Mouse (Mus musculus) mesoderm, embryonic 11.5 days (tissue): ENCODE results near the gene Rps6ka2.
"Not testable (repeated sequence)": the region's sequence is repeated elsewhere in the genome, so short reads cannot be mapped to it uniquely, and the experiment has no call there.

Source experiments
- DNase-seq: peaks from one replicate; pipeline ENCODE4 v3.0.0-alpha.2; 2012; ENCODE audit warnings: low read depth, low spot score

The Rps6ka2 gene

DNA sequence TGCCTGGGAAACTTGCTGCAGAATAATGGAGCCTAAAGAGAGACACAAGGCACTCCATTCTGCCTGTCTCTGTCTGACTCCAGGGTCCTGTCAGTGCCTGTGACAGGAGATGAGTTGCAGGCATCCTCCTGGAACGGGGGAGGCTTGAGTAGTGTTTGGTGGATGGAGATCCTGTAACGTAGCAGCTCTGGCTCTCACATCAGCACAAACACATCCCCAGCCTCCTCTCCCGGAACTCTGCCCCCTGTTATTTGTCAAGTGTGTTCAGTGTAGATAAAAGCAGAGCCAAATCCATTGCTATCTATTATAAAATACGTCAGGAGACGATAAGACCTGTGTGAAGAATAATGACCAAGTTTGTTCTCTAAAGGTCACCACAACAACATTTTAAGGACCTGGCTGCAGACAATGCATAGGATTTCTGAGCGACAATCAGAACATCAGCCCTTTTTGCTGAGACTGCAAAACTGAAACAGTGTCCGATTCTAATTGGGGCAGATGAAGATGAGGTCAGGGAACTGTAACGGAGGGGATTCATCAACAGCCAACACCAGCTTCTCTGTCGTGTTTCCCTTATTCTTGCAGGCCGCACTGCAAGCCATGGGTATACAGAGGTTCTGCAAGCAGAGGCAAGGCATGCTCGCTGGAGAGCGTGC, 99.4 kb downstream of the Rps6ka2 start:
- DNase-seq, result no peak

DNA sequence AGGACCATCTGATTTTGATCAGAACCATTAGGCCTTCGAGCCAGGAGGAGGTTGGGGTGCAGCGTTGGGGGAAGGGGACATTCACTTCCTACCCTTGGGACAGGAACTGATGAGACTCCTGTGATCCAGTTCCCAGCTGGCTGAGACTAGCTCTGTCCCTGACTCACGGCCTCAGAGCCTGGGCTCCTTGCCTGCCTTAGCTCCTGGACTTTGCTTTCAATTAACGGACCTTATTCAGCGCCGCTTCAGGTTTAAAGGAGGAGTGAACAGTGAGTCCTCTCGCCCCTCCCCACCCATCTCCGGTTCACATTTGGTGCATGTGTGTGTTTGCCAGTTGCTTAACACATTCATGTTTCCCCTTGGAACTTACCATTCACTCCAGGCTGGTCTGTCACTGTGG, 100.6 kb downstream of the Rps6ka2 start:
- no peak for DNase-seq

DNA sequence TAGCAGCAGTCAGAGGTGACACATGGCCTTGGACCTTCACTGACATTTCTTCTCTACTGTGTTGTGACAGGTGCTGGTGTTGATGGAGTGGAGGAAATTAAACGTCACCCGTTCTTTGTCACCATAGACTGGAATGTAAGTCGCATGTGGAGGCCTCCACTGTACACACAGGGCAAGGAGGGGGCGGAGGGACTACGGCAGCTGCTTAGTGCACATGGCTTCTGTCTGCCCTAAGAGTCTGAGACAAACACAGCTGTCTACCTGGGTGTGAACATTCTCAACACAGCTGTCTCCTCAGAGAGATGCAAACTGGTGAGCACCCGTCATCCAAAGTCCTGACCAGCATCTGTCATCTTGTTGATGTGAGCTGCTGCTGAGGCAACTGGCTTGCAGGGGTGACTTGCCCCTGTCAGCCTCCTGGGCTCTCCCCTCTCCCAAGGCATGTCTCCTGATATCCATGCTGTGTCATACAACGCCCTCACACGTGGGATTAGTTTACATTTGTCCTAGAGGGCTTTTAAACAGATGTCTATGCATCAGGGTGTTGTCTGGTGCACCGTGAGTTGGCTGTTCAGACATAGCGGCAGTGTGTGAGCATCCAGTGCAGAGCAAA, 101.7 kb downstream of the Rps6ka2 start:
- peak; percentile 66 for DNase-seq

DNA sequence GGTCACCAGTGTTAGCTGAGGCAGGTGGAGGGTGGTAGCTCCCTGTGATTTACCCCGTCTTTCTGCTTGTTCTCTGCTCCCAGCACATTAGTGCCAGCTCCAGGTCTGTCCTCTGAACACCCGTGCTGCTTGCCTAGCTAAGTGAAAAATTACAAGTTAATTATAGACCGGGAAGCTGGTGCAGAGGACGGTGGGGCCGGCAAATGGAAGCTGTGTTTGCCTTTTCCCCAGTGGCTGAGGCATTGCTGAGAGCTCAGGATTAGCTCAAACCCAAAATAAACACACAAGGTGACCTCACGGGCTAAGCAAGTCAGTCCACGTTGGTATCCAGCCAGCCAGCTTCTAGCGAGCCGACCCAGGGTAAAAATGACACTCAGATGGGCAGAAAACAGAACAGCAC, 103.1 kb downstream of the Rps6ka2 start:
- no peak for DNase-seq

DNA sequence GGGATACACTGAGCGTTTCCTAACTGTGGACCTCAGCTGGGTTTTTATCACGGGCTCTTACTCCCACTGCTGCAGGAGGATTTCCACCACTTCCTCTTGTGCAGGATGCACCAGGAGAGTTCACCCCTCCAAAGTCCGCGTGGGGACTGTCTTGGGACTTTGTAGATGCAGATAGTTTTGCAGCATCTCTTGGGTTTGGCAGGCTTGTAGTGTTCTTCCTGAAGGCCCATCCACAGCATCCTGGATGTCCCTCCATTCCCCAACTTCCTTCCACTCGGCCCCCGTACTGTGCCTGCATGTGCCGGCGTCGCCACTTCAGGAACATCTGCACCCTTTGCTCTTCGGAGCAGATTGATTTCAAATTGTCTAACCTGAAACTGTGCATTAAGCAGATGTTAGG, 103.9 kb downstream of the Rps6ka2 start:
- DNase-seq, result no peak

DNA sequence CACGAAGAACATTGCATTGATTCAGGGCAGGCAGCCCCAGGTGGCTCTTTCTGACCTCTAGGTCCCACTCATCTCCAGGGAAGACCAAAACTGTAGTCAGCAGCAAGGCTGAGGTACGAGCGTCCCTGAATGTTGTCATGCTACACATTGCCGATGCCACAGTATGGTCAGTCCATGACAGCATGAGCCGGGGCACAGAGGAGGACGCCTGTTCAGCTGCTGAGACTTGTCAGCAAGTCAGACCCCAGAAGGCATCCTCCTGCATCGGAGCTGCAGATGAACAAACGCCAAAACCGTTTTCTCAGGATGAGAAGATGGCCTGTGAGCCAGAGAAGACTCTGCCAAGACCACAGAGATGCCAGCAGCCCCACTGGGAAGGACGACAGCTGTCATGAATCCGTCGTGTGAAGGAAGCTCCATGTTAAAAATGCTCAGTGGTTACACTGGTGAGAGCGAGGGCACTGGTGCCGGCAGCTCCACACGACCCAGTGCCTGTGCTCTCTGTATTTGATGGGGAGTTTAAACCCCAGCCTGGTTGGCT, 108.9 kb downstream of the Rps6ka2 start:
- no peak for DNase-seq

DNA sequence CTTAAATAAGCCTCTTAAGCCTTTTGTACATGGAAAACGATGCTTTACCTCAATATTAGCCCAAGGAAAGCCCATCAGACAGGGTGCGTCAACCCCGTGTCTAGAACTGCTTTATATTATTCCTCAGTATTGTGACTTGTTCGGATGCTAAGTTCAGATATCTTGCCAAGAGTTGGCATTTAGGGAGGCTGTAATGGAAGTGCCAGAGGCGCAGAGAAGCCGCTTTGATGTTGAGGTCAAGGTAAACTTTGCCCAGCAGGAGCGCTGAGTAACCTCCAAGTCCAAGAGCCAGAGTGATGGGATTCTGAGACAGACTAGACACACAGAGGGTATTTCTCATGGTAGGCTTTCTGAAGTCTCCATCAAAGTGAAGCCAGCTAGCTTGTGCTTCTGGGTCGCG, 109.3 kb downstream of the Rps6ka2 start:
- no peak for DNase-seq

DNA sequence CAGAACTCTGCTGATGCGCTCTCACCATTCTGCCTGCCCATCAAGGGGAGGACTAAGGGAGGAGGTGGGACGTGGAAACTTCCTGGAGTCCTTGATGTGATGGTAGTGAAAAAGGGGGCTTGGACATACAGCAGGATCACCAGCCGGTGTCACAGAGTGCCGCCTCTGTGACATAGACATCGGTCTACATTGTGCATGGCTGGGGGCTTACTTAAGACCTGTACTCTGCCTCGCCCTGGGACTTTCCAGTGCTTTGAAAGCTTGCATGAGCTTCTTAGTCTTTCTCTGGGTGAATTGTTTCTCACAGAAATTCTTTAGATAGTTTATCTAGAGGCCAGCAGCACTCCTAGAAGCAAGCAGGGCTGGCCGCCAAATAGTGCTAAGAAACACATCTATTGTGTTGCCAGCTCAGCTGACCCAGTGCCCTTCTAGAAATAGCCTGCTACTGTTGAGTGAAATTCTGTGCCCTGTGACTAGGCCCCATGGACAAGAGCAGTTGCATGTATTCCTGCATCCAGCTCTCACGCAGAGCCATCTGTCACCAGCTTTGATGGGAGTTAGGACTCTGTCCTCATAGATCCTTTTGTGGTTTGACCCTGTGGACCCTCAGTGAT, 114.5 kb downstream of the Rps6ka2 start:
- DNase-seq, result no peak

DNA sequence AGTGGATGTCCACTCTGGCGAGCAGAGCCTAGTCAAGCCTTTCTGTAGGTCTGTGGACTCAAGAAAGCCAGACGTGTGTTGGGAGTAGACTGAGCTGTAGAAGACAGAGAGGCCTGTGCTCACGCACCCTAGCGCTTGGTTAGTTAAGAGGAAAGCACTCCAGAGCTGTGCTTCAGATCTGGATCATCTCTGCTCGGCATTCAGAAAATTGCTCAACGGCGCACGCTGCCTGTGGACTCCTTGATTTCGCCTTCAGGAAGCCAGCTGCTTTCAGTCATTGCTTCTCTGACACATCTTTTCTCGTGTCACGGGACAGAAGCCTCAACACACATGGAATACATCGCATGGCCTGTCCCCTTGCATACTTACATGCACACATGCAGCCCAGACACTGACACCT, 115.4 kb downstream of the Rps6ka2 start:
- DNase-seq, result no peak

DNA sequence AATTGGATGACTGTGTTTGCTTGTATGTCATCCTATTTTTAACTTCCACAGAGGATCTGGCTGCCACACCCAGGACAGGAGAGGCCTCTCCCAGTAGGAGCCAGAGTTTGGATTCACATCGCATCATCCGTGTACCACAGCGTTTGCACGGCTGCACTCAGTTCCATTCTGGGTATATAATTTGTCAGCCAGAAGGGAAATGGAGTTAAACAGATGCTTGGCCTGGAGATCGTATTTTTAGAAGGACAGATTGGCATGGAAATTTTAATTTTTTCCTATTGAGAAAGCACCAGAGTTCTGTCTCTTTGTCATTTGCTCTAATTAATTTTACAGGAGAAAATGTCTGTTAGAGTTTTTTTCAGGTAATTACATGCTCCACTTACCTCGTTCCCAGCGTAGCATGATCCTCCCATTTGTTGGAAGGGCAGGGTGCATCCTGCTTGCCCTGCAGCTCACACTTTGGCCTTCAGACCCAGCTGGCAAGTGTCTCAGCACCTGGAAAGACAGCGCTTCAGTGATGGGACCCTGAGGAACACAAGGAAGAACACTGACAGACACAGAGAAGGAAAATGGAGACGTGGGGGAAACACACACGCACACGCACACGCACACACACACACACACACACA, 116.6 kb downstream of the Rps6ka2 start:
- DNase-seq, result no peak

DNA sequence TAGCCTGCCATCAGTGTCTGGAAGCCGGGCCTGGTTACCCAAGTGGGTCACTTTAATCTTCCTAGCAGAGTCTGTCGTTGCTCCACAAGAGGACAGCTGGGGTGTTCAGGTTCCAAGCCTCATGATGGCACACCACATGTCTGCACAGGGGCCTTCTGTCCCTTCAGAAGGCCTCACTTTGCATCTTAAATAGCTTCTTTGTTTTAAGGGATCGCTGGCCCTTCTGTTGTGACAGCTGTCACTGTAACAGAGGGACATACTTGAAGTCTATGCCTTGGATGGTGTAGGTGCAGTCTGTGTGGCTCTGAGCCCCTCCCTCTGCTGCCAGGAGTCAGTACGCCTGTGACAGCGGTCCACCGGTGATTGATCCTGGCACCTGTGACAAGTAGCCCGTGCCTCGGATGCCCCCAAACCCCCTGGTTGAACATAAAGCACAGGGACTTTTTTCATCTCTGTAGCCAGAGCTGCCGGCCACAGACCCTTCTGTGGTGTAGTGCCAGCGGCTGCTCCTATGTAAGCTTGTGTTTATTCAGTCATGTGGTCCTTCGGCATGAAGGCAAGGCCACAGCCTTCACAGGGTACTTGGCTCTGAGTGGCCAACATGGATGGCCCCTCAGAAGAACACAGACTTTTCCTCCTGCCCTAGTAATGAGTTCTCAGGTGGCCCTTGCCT, 122.2 kb downstream of the Rps6ka2 start:
- DNase-seq, result no peak

DNA sequence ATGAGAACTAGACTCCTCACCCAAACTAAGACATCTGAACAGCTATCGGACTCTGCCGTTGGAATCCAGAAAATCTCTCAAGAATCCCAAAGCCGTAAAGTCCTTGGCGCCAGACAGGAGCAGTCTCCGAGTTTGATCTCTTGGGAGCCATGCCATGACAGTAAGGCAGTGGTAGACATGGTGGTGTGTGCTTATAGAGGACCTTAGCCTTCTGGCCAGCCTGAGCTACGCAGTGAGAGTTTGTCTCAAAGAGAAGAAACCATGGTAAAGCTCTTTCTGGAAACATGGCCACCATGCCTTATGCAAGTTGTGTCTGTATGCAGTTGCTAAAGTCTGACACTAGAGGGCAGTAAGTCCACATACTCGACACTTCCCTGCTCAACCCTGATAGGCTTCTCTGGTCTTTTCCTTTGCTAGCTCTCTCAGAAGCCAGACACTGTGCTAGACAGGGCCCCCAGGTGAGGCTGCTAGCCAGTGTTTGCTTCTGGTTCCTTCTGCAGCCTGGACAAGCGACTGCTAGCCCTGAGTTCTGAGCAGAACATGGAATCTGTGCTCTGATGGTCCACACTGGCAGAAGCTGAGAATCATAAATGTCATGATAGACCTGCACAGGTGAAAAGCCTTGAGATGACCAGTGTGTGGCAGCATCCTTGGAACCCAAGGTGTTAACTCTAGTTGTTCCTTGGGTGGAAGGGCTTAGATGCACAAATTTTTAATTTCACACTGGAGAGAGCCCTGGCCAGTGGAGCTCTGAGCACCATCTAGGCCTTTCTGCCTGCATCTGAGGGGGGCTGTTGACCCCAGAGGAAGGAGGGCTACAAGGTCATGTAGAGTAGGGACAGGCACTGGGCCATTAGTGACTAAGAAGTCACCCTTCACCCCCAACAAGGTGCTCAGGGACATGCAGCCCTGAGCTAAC, 136.6 kb downstream of the Rps6ka2 start:
- DNase-seq, result not testable (repeated sequence)

DNA sequence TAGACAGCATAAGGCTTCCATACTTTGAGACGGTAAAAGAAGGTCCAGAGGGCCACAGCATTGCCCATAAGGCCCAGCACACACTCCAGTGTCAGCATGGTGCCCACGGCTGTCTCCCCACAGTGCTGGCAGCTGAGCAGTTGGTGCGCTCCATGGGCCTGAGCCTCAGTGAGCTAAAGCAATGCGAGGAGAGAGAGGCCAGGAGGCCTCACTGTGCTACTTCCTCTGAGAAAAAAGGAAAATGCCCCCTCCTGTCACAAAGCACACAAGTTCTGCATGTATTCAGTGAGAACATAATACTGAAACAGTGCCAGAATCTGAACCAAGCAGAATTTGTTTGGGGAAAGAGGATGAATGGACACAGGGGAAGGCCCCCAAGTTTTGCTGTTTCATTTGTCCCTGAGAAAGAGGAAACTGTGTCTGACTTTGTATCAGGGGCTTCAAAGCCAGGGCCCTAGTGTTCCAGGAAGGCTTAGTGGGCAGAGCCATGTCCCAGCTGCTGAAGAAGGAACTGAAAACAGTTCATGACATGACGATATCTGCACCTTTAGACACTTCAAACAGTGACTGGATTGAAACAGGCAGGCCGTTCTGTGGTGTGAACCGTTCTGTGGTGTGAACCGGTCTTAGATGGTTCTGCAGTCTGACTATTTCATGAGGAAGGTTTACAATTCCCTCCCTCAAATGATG, 145.9 kb downstream of the Rps6ka2 start:
- not testable (repeated sequence) for DNase-seq

DNA sequence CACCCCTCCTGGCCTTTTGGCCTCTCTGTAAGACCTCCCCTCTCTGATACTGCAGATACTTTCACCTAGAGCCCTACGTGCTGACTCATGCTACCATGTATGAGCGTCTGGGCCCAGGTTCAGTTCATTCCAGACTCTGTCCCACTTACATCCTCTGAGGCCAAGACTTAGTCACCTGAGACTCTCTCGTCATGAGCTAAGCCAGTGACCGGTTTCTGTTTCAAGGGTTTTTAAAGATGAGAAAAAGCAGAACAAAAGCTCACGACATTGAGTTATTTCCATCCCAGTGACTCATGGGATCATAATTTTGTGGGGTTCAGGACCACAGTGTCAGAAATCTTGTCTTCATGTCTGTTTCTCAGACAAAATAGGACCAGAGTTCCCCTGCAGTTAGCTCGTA, 149.9 kb downstream of the Rps6ka2 start:
- DNase-seq, result not testable (repeated sequence)

DNA sequence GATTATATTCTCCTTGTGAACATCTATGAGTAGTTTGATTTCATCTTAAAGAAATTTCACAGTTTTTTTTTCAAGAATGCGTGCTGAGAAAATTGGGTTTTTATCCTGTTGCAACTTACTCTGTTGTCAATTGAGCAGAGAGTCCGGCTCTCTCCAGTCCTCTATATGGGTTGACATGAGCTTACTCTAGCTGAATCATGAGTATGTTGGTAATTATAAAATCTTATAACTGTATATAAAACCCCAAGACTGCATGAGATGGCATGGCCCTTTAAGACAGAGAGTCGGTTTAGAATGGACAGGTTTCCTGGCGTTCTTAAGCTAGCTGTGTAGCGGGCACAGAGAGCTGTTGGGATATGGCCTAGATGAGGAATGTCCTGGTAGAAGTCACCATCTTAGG, 154.4 kb downstream of the Rps6ka2 start, which contains the start of gene Tcp10a:
Gene Tcp10a, plus strand, starts transcription at position 301 of the 400 bp plus-strand sequence.
- not testable (repeated sequence) for DNase-seq

DNA sequence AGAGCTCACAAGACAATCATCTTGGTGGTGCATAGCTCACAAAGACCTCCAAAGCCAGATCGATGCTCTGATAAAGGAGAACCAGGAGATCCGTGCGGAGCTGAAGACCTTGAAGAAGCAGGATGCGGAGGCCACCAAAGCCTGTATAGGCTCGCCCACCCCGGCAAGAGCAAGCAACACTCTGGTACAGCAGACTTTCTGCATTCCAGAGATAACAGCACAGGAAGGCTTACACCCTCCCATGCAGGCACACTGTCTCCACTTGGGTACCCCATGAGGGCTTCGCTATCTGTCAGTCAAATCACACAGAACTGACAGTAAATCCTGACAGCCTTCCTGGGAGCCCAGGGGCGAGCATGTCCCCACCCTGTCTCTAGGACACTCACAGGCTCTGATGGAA, 156.5 kb downstream of the Rps6ka2 start:
- not testable (repeated sequence) for DNase-seq

DNA sequence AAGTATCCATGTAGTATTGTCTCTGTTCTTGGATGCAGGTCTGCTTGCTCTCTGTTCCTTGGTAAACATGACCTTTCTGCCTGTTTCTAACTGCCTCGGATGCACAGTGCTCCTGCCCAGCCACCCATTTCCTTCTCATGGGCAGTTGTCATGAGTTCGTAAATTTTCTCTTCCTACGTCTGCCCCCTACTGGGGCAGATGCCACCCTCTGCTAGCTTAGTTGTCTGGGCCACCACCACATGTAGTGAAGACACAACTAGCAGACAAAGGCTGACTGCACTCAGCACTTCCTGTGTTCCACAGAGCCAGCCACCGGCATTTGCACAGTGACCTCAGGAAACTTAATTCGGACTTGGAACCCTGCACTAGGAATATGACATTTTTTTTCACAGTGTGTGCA, 162.8 kb downstream of the Rps6ka2 start:
- DNase-seq, result not testable (repeated sequence)

DNA sequence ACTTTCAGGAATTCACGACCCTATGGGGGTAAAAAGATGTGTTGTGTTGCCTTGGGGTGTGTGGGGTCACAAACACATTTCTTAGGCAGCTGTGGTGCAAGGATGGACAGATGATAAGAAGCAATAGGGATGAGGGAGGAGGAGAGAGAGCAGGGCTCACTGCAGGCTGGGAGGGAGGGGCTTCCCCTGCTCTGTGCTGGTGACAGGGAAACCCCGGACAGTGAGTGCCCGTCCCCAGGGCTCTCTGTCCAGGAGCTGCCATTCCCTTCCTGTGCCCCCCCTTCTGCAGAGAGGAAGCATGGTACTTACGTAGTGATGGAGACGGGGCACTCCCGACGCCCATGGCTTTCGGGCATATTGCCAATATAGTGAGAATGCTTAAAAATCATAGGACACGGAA, 167.5 kb downstream of the Rps6ka2 start:
- not testable (repeated sequence) for DNase-seq

DNA sequence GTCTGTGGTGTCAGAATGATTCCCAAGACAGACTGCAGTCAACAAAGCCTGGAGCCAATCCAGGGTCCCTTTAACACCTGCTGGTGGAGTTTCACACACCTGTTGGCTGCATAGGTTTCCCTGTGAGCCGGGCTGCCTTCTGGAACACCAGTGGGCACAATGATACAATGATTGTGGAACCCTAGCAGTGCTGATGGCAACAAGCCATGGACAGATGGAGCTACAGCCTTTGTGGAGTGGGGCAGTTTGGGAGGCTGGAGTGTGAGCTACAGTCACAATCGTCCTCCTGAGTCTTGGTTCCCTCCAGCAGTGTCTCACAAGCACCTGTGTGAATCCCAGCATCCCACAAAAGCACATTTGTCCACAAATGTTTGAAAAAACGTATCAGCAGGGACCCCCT, 178.8 kb downstream of the Rps6ka2 start:
- not testable (repeated sequence) for DNase-seq

DNA sequence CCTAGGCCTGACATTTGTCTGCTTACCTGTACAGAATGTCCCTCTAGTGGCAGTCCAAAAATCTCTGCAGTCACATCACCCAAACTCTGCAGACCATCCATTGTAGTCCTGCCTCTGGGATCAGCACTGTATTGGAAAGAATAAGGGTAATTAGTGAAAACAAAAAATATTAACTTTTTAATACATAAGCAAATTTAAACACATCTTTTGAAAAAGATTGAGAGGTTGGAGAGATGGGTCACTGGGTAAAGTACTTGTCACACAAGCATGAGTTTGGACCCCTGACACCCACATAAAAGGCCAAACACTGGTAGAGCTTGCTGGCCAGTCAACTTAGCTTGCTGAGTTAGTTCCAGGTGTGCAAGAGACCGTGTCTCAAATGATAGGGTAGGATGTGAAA, 182.7 kb downstream of the Rps6ka2 start, which contains the start of gene Ttll2:
Gene Ttll2, minus strand, starts transcription at position 101 of the 400 bp plus-strand sequence.
- DNase-seq, result not testable (repeated sequence)
